Mouse (Mus musculus) liver, embryonic 15.5 days (tissue): ENCODE data around the gene Cbx1. TPM values are rescaled to one million over a fixed set of nuclear protein-coding genes. Genes with fewer than 3 reads are reported as not detected.
A peak's percentile ranks its signal among the peaks of the same experiment; 100 is the strongest.

Experiments used
- ATAC-seq: fragments of 200-750 bp; cut with Nextera tagmentation; 2 replicates; pipeline ENCODE4 v1.8.0; 2017; ENCODE audit warnings: moderate number of reproducible peaks, mild to moderate bottlenecking, moderate library complexity; ENCODE audit not compliant: insufficient read depth
- H3K27ac ChIP-seq: fragments of 300-500 bp; sonication (generic); replicated peaks from 2 replicates; pipeline ENCODE4 v1.5.1; 2015; ENCODE audit warnings: mild to moderate bottlenecking, inconsistent platforms
- H3K27me3 ChIP-seq: fragments of 300-500 bp; sonication (generic); 2 replicates; pipeline ENCODE4 v1.6.1; 2015; ENCODE audit warnings: mild to moderate bottlenecking, inconsistent platforms
- H3K36me3 ChIP-seq: fragments of 300-500 bp; sonication (generic); replicated peaks from 2 replicates; pipeline ENCODE4 v1.6.1; 2015; ENCODE audit warnings: moderate library complexity, mild to moderate bottlenecking, inconsistent platforms
- H3K4me1 ChIP-seq: fragments of 300-500 bp; sonication (generic); replicated peaks from 2 replicates; pipeline ENCODE4 v1.6.1; 2015; ENCODE audit warnings: inconsistent platforms
- H3K4me2 ChIP-seq: fragments of 300-500 bp; sonication (generic); 2 replicates; pipeline ENCODE4 v1.6.1; 2015; ENCODE audit warnings: moderate library complexity, mild to moderate bottlenecking, inconsistent platforms
- H3K4me3 ChIP-seq: fragments of 300-500 bp; sonication (generic); replicated peaks from 2 replicates; pipeline ENCODE4 v1.5.1; 2015; ENCODE audit warnings: mild to moderate bottlenecking, inconsistent platforms
- H3K9ac ChIP-seq: fragments of 300-500 bp; sonication (generic); 2 replicates; pipeline ENCODE4 v1.6.1; 2015; ENCODE audit warnings: moderate library complexity, mild to moderate bottlenecking, inconsistent platforms
- H3K9me3 ChIP-seq: fragments of 300-500 bp; sonication (generic); replicated peaks from 2 replicates; pipeline ENCODE4 v1.6.1; 2016; ENCODE audit warnings: inconsistent platforms
- WGBS: fragments of 180-500 bp; shearing (Covaris S2); methylation state at CpG from one replicate; pipeline ENCODE4 v1.1.7; 2015; ENCODE audit warnings: mixed read lengths; ENCODE audit not compliant: insufficient replicate concordance; 5-methylcytosine and 5-hydroxymethylcytosine counted together
- polyA plus RNA-seq: library from polyadenylated mRNA; unstranded; fragments of >200 nt; fragmentation: Nextera tagmentation; extraction: Ambion mirVana; gene quantifications from 2 replicates; pipeline ENCODE4 v1.2.1, GENCODE M21; 2015

The Cbx1 gene
- 26.1 and 29.8 TPM in 2 replicates for polyA plus RNA-seq

- Histone ChIP-seq H3K4me1 (peaks cover 31% of the 10 kb centered on the region), H3K9ac (peak within 1 kb of the TSS; percentile 93), H3K4me2 (peak within 1 kb of the TSS; percentile 82), H3K27ac (peak within 1 kb of the TSS; percentile 95), H3K36me3 (peaks cover 18% of the 10 kb centered on the region; the same call in 1 of the 2 replicates), H3K27me3 (no peaks in the 10 kb centered on the region), H3K4me3 (peak within 1 kb of the TSS; percentile 93), H3K9me3 (no peaks in the 10 kb centered on the region)
- under 1% methylated on average over 92 of the region's 93 CpGs for WGBS
- ATAC-seq, result peak; percentile 98
Measured at GRCm38 (mm10) chr11:96788871-96789795, at the start of gene Cbx1. Gene Cbx1 (plus strand): TSS chr11:96789127.

GRCm38 (mm10) chr11:96740796-96741195 is 48.1 kb upstream of the Cbx1 start:
- 70% methylated on average over 12 of the region's 12 CpGs for WGBS

GRCm38 (mm10) chr11:96741995-96742394 is 46.9 kb upstream of the Cbx1 start:
- Histone ChIP-seq H3K36me3 (no peaks in the 10 kb centered on the region), H3K27ac (no peak overlapping the region), H3K4me2 (no peak overlapping the region), H3K4me3 (no peak overlapping the region), H3K27me3 (peaks cover 40% of the 10 kb centered on the region), H3K4me1 (no peaks in the 10 kb centered on the region), H3K9ac (no peak overlapping the region), H3K9me3 (no peaks in the 10 kb centered on the region)
- whole genome bisulfite sequencing, result 29% methylated on average over 12 of the region's 12 CpGs
- ATAC-seq, result no peak

More at GRCm38 (mm10) chr11:96740796-96741195, 48.1 kb upstream of the Cbx1 start:
- H3K4me1 ChIP-seq, result no peaks in the 10 kb centered on the region
- H3K4me2 ChIP-seq, result no peak overlapping the region
- H3K4me3 ChIP-seq, result no peak overlapping the region
- ATAC-seq, result no peak
- no peaks in the 10 kb centered on the region for H3K36me3 ChIP-seq
- H3K9me3 ChIP-seq, result no peaks in the 10 kb centered on the region
- H3K9ac ChIP-seq, result no peak overlapping the region
- peaks cover 52% of the 10 kb centered on the region for H3K27me3 ChIP-seq
- H3K27ac ChIP-seq, result no peak overlapping the region

- Histone ChIP-seq H3K27ac (no peak overlapping the region), H3K4me1 (no peaks in the 10 kb centered on the region), H3K4me2 (no peak overlapping the region), H3K9me3 (no peaks in the 10 kb centered on the region), H3K4me3 (no peak overlapping the region), H3K36me3 (no peaks in the 10 kb centered on the region), H3K27me3 (peaks cover 36% of the 10 kb centered on the region), H3K9ac (no peak overlapping the region)
- no peak for ATAC-seq
- WGBS, result 29% methylated on average over 11 of the region's 11 CpGs
Measured at GRCm38 (mm10) chr11:96743000-96743399, 45.9 kb upstream of the Cbx1 start.

GRCm38 (mm10) chr11:96743891-96744290 is 45.0 kb upstream of the Cbx1 start:
- 56% methylated on average over 4 of the region's 4 CpGs for WGBS
- Histone ChIP-seq H3K4me1 (no peaks in the 10 kb centered on the region), H3K9me3 (no peaks in the 10 kb centered on the region), H3K9ac (no peak overlapping the region), H3K4me3 (no peak overlapping the region), H3K27ac (no peak overlapping the region), H3K36me3 (no peaks in the 10 kb centered on the region), H3K27me3 (peaks cover 33% of the 10 kb centered on the region), H3K4me2 (no peak overlapping the region)
- ATAC-seq, result no peak

GRCm38 (mm10) chr11:96746648-96747047 is 42.3 kb upstream of the Cbx1 start:
- Histone ChIP-seq H3K4me3 (no peak overlapping the region), H3K9me3 (no peaks in the 10 kb centered on the region), H3K27ac (no peak overlapping the region), H3K4me1 (no peaks in the 10 kb centered on the region), H3K4me2 (no peak overlapping the region), H3K27me3 (peaks cover 19% of the 10 kb centered on the region), H3K36me3 (no peaks in the 10 kb centered on the region), H3K9ac (no peak overlapping the region)
- no peak for ATAC-seq
- 45% methylated on average over 6 of the region's 6 CpGs for WGBS

- H3K4me3 ChIP-seq, result no peak overlapping the region
- no peak overlapping the region for H3K9ac ChIP-seq
- no peaks in the 10 kb centered on the region for H3K36me3 ChIP-seq
- H3K27ac ChIP-seq, result no peak overlapping the region
- ATAC-seq, result no peak
- no peaks in the 10 kb centered on the region for H3K9me3 ChIP-seq
- H3K4me1 ChIP-seq, result no peaks in the 10 kb centered on the region
- no peak overlapping the region for H3K4me2 ChIP-seq
- peaks cover 10% of the 10 kb centered on the region for H3K27me3 ChIP-seq
- 24% methylated on average over 3 of the region's 3 CpGs for WGBS
Measured at GRCm38 (mm10) chr11:96747555-96747954, 41.4 kb upstream of the Cbx1 start.

GRCm38 (mm10) chr11:96755298-96755697 is 33.6 kb upstream of the Cbx1 start:
- 75% methylated on average over 2 of the region's 2 CpGs for WGBS
- Histone ChIP-seq H3K4me1 (no peaks in the 10 kb centered on the region), H3K36me3 (no peaks in the 10 kb centered on the region), H3K27ac (no peak overlapping the region), H3K4me2 (no peak overlapping the region), H3K9me3 (no peaks in the 10 kb centered on the region), H3K9ac (no peak overlapping the region), H3K4me3 (no peak overlapping the region), H3K27me3 (no peaks in the 10 kb centered on the region; the same call in 1 of the 2 replicates)
- no peak for ATAC-seq

GRCm38 (mm10) chr11:96757421-96757820 is 31.5 kb upstream of the Cbx1 start:
- no peak overlapping the region for H3K27ac ChIP-seq
- no peak for ATAC-seq
- no peaks in the 10 kb centered on the region for H3K36me3 ChIP-seq
- H3K27me3 ChIP-seq, result no peaks in the 10 kb centered on the region; the same call in 1 of the 2 replicates
- H3K9ac ChIP-seq, result no peak overlapping the region
- H3K9me3 ChIP-seq, result no peaks in the 10 kb centered on the region
- H3K4me1 ChIP-seq, result no peaks in the 10 kb centered on the region
- H3K4me3 ChIP-seq, result no peak overlapping the region
- H3K4me2 ChIP-seq, result no peak overlapping the region
- 40% methylated on average over 4 of the region's 4 CpGs for WGBS

GRCm38 (mm10) chr11:96758402-96758801 is 30.5 kb upstream of the Cbx1 start:
- H3K27ac ChIP-seq, result no peak overlapping the region
- H3K4me1 ChIP-seq, result no peaks in the 10 kb centered on the region
- H3K36me3 ChIP-seq, result no peaks in the 10 kb centered on the region
- no peak overlapping the region for H3K4me2 ChIP-seq
- no peaks in the 10 kb centered on the region for H3K9me3 ChIP-seq
- no peak overlapping the region for H3K9ac ChIP-seq
- ATAC-seq, result no peak
- H3K4me3 ChIP-seq, result no peak overlapping the region
- 54% methylated on average over 5 of the region's 5 CpGs for WGBS
- no peaks in the 10 kb centered on the region; the same call in 1 of the 2 replicates for H3K27me3 ChIP-seq

- no peak overlapping the region for H3K4me3 ChIP-seq
- 0 out of 2 replicates have a peak, but pooled peaks cover 4% of the 10 kb centered on the region for H3K4me1 ChIP-seq
- H3K9me3 ChIP-seq, result no peaks in the 10 kb centered on the region
- H3K4me2 ChIP-seq, result no peak overlapping the region
- H3K9ac ChIP-seq, result no peak overlapping the region
- WGBS, result 26% methylated on average over 3 of the region's 3 CpGs
- no peak for ATAC-seq
- no peak overlapping the region for H3K27ac ChIP-seq
- no peaks in the 10 kb centered on the region; the same call in 1 of the 2 replicates for H3K27me3 ChIP-seq
- H3K36me3 ChIP-seq, result no peaks in the 10 kb centered on the region
Measured at GRCm38 (mm10) chr11:96760042-96760441, 28.9 kb upstream of the Cbx1 start.
